Mouse (Mus musculus) embryonic fibroblast, embryonic 13.5 days (primary cell): ENCODE data around the gene Cyfip2.

Experiments used
- CTCF ChIP-seq: IDR thresholded peaks from 2 replicates; pipeline ENCODE4 v1.5.1; 2011; ENCODE audit warnings: mild to moderate bottlenecking, control low read depth, low read length, moderate library complexity, borderline replicate concordance; ENCODE audit not compliant: insufficient read depth
- POLR2A ChIP-seq: IDR thresholded peaks from 2 replicates; pipeline ENCODE4 v1.6.1; 2011; ENCODE audit warnings: low read depth, mild to moderate bottlenecking, control low read depth, low read length, moderate library complexity

DNA sequence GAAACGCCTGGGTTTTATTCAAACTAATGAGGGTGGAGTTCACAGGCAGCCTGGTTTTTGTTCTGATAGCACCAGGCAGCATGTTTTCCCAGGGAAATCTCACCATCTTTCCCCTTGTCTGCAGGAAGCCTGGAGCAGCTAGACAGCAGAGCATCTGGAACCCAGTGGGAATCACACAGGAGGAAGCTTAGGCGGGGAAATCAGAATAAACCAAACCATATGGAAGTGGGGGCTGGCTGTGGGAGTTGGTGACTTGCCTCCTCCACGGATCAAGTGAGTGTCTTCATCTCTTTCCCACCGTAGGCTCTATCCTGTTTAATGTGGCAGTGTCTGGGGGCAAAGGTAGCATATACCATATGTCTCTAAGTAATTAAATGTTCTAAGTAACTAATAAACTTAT, 127.2 kb downstream of the Cyfip2 start:
- no peak for TF ChIP-seq CTCF
- TF ChIP-seq POLR2A = no peak
